Mouse (Mus musculus) erythroblast, embryonic 14.5 days (primary cell): ENCODE measurements around the gene Ankrd23.

Experiments used
- GATA1 ChIP-seq: IDR thresholded peaks from 2 replicates; pipeline ENCODE4 v1.6.1; 2012; ENCODE audit warnings: low read length, inconsistent platforms, mixed read lengths
- TAL1 ChIP-seq: IDR thresholded peaks from 3 replicates; pipeline ENCODE4 v1.6.1; 2012; ENCODE audit warnings: low read length, inconsistent platforms, mixed read lengths

GRCm38 (mm10) chr1:36518259-36518658, 18.4 kb downstream of the Ankrd23 start:
- no peak for TF ChIP-seq TAL1
- TF ChIP-seq GATA1: no peak
